Mouse (Mus musculus): ENCODE results near the gene Mid2. TPM values are rescaled to one million over a fixed set of nuclear protein-coding genes. Genes with fewer than 3 reads are reported as not detected.
"Not testable (repeated sequence)": the region's sequence is repeated elsewhere in the genome, so short reads cannot be mapped to it uniquely, and the experiment has no call there.

Gene Mid2
- polyA plus RNA-seq (2016; fragmentation: Nextera tagmentation; extraction: Ambion mirVana), result 4.4 and 6.0 TPM in 2 replicates

GRCm38 (mm10) chrX:140664479-140665241 lies at the start of gene Mid2:
Gene Mid2, plus strand, starts transcription at chrX:140664599.
- H3K4me1 ChIP-seq, result no peaks in the 10 kb centered on the region
- peak; percentile 77 for ATAC-seq (ENCODE audit: low FRiP score)
- H3K9me3 ChIP-seq (replicated peaks), result no peaks in the 10 kb centered on the region
- H3K27ac ChIP-seq, result peak within 1 kb of the TSS; percentile 23
- H3K27me3 ChIP-seq, result peaks cover 52% of the 10 kb centered on the region
- H3K36me3 ChIP-seq, result no peaks in the 10 kb centered on the region
- WGBS, result 18% methylated on average over 46 of the region's 68 CpGs
- peak within 1 kb of the TSS; percentile 62 for H3K4me2 ChIP-seq (replicated peaks)
- H3K4me3 ChIP-seq, result peak within 1 kb of the TSS; percentile 52
- peak within 1 kb of the TSS; percentile 67 for H3K9ac ChIP-seq

GRCm38 (mm10) chrX:140624875-140625594 lies 39.4 kb upstream of the Mid2 start:
- no peaks in the 10 kb centered on the region for H3K36me3 ChIP-seq
- ATAC-seq (ENCODE audit: low FRiP score), result no peak
- no peaks in the 10 kb centered on the region for H3K9me3 ChIP-seq (replicated peaks)
- no peak overlapping the region for H3K9ac ChIP-seq
- no peak overlapping the region for H3K4me3 ChIP-seq
- peaks cover 30% of the 10 kb centered on the region; the same call in 1 of the 2 replicates for H3K27me3 ChIP-seq
- H3K4me2 ChIP-seq (replicated peaks), result no peak overlapping the region
- no peak overlapping the region for H3K27ac ChIP-seq
- WGBS, result 68% methylated on average over 12 of the region's 12 CpGs
- H3K4me1 ChIP-seq, result no peaks in the 10 kb centered on the region

- Histone ChIP-seq H3K4me3 (no peak overlapping the region), H3K4me2 (replicated peaks) (no peak overlapping the region), H3K27ac (no peak overlapping the region), H3K9me3 (replicated peaks) (no peaks in the 10 kb centered on the region), H3K27me3 (peaks cover 14% of the 10 kb centered on the region; the same call in 1 of the 2 replicates), H3K4me1 (no peaks in the 10 kb centered on the region), H3K9ac (no peak overlapping the region), H3K36me3 (no peaks in the 10 kb centered on the region)
- WGBS, result 85% methylated on average over 5 of the region's 5 CpGs
- no peak for ATAC-seq (ENCODE audit: low FRiP score)
Observed at GRCm38 (mm10) chrX:140638028-140638427, 26.4 kb upstream of the Mid2 start.

GRCm38 (mm10) chrX:140639592-140639991 lies 24.8 kb upstream of the Mid2 start:
- H3K27ac ChIP-seq, result no peak overlapping the region
- no peaks in the 10 kb centered on the region for H3K36me3 ChIP-seq
- no peaks in the 10 kb centered on the region for H3K9me3 ChIP-seq (replicated peaks)
- H3K4me2 ChIP-seq (replicated peaks), result no peak overlapping the region
- peaks cover 17% of the 10 kb centered on the region for H3K27me3 ChIP-seq
- no peak overlapping the region for H3K9ac ChIP-seq
- no peaks in the 10 kb centered on the region for H3K4me1 ChIP-seq
- no peak for ATAC-seq (ENCODE audit: low FRiP score)
- 57% methylated on average over 2 of the region's 2 CpGs for WGBS
- H3K4me3 ChIP-seq, result no peak overlapping the region

GRCm38 (mm10) chrX:140660731-140661130 lies 3.7 kb upstream of the Mid2 start:
- no peak for ATAC-seq (ENCODE audit: low FRiP score)
- Histone ChIP-seq H3K9ac (no peak overlapping the region), H3K4me1 (no peaks in the 10 kb centered on the region), H3K36me3 (no peaks in the 10 kb centered on the region), H3K4me3 (no peak overlapping the region), H3K27me3 (peaks cover 29% of the 10 kb centered on the region), H3K27ac (no peak overlapping the region), H3K4me2 (replicated peaks) (no peak overlapping the region), H3K9me3 (replicated peaks) (no peaks in the 10 kb centered on the region)
- WGBS, result 42% methylated on average over 1 of the region's 1 CpGs

- H3K9me3 ChIP-seq (replicated peaks), result no peaks in the 10 kb centered on the region
- ATAC-seq (ENCODE audit: low FRiP score), result no peak
- no peaks in the 10 kb centered on the region for H3K4me1 ChIP-seq
- H3K27me3 ChIP-seq, result peaks cover 47% of the 10 kb centered on the region
- H3K27ac ChIP-seq, result no peak overlapping the region
- H3K4me3 ChIP-seq, result no peak overlapping the region
- 87% methylated on average over 2 of the region's 2 CpGs for WGBS
- no peaks in the 10 kb centered on the region for H3K36me3 ChIP-seq
- H3K4me2 ChIP-seq (replicated peaks), result no peak overlapping the region
- H3K9ac ChIP-seq, result no peak overlapping the region
Observed at GRCm38 (mm10) chrX:140663516-140663915, 883 bp upstream of the Mid2 start.

GRCm38 (mm10) chrX:140665242-140665810 lies 927 bp downstream of the Mid2 start:
- Histone ChIP-seq H3K9ac (peak overlapping the region; percentile 67), H3K36me3 (no peaks in the 10 kb centered on the region), H3K9me3 (replicated peaks) (no peaks in the 10 kb centered on the region), H3K4me3 (peak overlapping the region; percentile 52), H3K27ac (peak overlapping the region; percentile 23; the same call in 1 of the 2 replicates), H3K27me3 (peaks cover 52% of the 10 kb centered on the region), H3K4me2 (replicated peaks) (peak overlapping the region; percentile 62), H3K4me1 (no peaks in the 10 kb centered on the region)
- 23% methylated on average over 38 of the region's 47 CpGs for WGBS
- ATAC-seq (ENCODE audit: low FRiP score), result peak; percentile 67

DNA sequence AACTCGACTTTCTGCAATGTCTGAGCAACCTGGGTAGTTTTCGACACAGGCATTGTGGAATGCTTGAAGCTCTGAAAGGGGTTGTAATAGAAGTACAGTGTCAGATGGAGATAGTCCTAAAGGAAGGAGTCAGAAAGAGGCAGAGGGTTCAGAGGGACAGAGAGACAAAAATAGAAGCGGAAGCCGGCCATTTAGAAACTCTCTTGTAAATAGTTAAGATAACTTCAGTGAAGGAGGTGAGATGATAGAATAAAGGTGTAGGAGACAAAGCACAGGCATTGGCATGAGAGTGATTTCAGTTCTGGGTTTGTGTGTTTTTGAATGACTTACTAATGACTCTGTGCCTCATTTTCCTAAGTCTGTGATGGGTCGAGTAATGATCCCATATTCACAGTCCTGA lies 11.0 kb downstream of the Mid2 start:
- no peak for ATAC-seq (ENCODE audit: low FRiP score)
- Histone ChIP-seq H3K27me3 (peaks cover 28% of the 10 kb centered on the region), H3K4me3 (no peak overlapping the region), H3K36me3 (no peaks in the 10 kb centered on the region), H3K4me1 (no peaks in the 10 kb centered on the region), H3K27ac (no peak overlapping the region), H3K4me2 (replicated peaks) (no peak overlapping the region), H3K9me3 (replicated peaks) (no peaks in the 10 kb centered on the region), H3K9ac (no peak overlapping the region)
- 86% methylated on average over 5 of the region's 5 CpGs for WGBS

GRCm38 (mm10) chrX:140688335-140688734 lies 23.9 kb downstream of the Mid2 start:
- Histone ChIP-seq H3K9ac (no peak overlapping the region), H3K27ac (no peak overlapping the region), H3K9me3 (replicated peaks) (no peaks in the 10 kb centered on the region), H3K27me3 (peaks cover 48% of the 10 kb centered on the region), H3K4me1 (no peaks in the 10 kb centered on the region), H3K4me2 (replicated peaks) (no peak overlapping the region), H3K4me3 (no peak overlapping the region), H3K36me3 (no peaks in the 10 kb centered on the region)
- ATAC-seq (ENCODE audit: low FRiP score), result no peak
- whole genome bisulfite sequencing, result 74% methylated on average over 2 of the region's 2 CpGs

GRCm38 (mm10) chrX:140697872-140698463 lies 33.6 kb downstream of the Mid2 start:
- WGBS, result 57% methylated on average over 6 of the region's 7 CpGs
- H3K27me3 ChIP-seq, result peaks cover 26% of the 10 kb centered on the region
- not testable (repeated sequence) for H3K9me3 ChIP-seq (replicated peaks); ATAC-seq (ENCODE audit: low FRiP score); H3K4me3 ChIP-seq; H3K27ac ChIP-seq; H3K9ac ChIP-seq; H3K4me1 ChIP-seq; H3K36me3 ChIP-seq; H3K4me2 ChIP-seq (replicated peaks)

- no peaks in the 10 kb centered on the region for H3K9me3 ChIP-seq (replicated peaks)
- H3K36me3 ChIP-seq, result no peaks in the 10 kb centered on the region
- H3K9ac ChIP-seq, result no peak overlapping the region
- H3K4me2 ChIP-seq (replicated peaks), result no peak overlapping the region
- H3K27me3 ChIP-seq, result peaks cover 33% of the 10 kb centered on the region; the same call in 1 of the 2 replicates
- 97% methylated on average over 1 of the region's 1 CpGs for WGBS
- no peak overlapping the region for H3K4me3 ChIP-seq
- ATAC-seq (ENCODE audit: low FRiP score), result no peak
- H3K4me1 ChIP-seq, result no peaks in the 10 kb centered on the region
- H3K27ac ChIP-seq, result no peak overlapping the region
Observed at GRCm38 (mm10) chrX:140703224-140703623, 38.8 kb downstream of the Mid2 start.

- no peaks in the 10 kb centered on the region for H3K9me3 ChIP-seq (replicated peaks)
- H3K4me1 ChIP-seq, result no peaks in the 10 kb centered on the region
- H3K27ac ChIP-seq, result no peak overlapping the region
- H3K4me2 ChIP-seq (replicated peaks), result no peak overlapping the region
- peaks cover 24% of the 10 kb centered on the region; the same call in 1 of the 2 replicates for H3K27me3 ChIP-seq
- H3K4me3 ChIP-seq, result no peak overlapping the region
- no peak for ATAC-seq (ENCODE audit: low FRiP score)
- WGBS, result 90% methylated on average over 4 of the region's 4 CpGs
- no peaks in the 10 kb centered on the region for H3K36me3 ChIP-seq
- no peak overlapping the region for H3K9ac ChIP-seq
Observed at GRCm38 (mm10) chrX:140706077-140706476, 41.7 kb downstream of the Mid2 start.

All from hindbrain, embryonic 12.5 days (tissue).